Mouse (Mus musculus) T-helper 17 cell (primary cell): ENCODE results near the gene Stoml1.

ENCODE experiments used
- in situ Hi-C, 2 experiments: fragments of 300-600 bp; cut with MboI, MseI; formaldehyde crosslinking; loops; 1 replicate in 1 of 2; 2 replicates in 1 of 2; pipeline ENCODE4 v1.15.1; 2025; ENCODE audit warnings: high pct_unique_total_duplicates in 2 of 2

The Stoml1 gene

GRCm38 (mm10) chr9:58234502-58235015 lies 18.4 kb upstream of the Stoml1 start:
- in situ Hi-C loops = loop anchor here in 1 of 2 experiments (5.0 kb wide), 1 partner anchor 278 kb away; no protein-coding TSS in a partner anchor

DNA sequence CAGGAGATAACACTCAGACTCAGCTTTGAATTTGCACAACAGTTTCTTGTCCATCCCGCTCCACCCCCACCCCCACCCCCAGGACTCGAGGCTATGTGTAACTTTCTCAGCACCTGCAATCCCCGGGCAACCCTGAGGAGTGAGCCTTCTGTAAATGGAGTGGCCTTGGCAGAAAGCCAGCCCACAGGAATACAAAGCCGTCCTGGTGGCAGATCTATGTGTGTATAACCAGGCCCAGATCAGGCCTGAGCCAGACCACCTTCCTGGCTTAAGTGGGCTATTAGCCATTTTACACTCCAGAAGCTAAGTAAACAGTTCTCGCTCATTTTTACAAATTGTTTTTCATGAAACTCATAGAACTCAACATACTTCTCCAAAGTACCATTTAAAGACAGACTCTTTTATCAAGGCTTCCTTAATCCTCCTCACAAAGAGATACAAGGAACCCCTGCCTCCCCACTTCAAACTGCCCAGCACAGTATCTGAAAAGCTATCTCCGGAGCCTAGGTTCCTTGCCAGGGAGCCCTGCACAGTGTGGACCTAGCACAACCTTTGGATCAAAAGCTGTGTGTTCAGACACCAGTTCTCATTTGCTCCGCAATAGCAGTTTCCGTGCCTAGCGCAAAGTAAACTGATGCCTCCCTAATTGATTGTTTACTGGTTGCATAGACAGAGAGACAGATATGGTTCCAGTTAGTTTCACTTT lies 11.0 kb upstream of the Stoml1 start:
- in situ Hi-C loops = loop anchor here in 1 of 2 experiments (5.0 kb wide), 1 partner anchor 40 kb away; no protein-coding TSS in a partner anchor

GRCm38 (mm10) chr9:58242696-58243095 lies 10.3 kb upstream of the Stoml1 start:
- in situ Hi-C loops = loop anchor here in 1 of 2 experiments (5.0 kb wide), 1 partner anchor 40 kb away; no protein-coding TSS in a partner anchor

GRCm38 (mm10) chr9:58243696-58244095 lies 9.3 kb upstream of the Stoml1 start:
- in situ Hi-C loops = loop anchor here in 1 of 2 experiments (5.0 kb wide), 1 partner anchor 39 kb away; no protein-coding TSS in a partner anchor

- in situ Hi-C loops = no loop called here
These were observed 6.8 kb upstream of the Stoml1 start for GRCm38 (mm10) chr9:58246083-58246591.

DNA sequence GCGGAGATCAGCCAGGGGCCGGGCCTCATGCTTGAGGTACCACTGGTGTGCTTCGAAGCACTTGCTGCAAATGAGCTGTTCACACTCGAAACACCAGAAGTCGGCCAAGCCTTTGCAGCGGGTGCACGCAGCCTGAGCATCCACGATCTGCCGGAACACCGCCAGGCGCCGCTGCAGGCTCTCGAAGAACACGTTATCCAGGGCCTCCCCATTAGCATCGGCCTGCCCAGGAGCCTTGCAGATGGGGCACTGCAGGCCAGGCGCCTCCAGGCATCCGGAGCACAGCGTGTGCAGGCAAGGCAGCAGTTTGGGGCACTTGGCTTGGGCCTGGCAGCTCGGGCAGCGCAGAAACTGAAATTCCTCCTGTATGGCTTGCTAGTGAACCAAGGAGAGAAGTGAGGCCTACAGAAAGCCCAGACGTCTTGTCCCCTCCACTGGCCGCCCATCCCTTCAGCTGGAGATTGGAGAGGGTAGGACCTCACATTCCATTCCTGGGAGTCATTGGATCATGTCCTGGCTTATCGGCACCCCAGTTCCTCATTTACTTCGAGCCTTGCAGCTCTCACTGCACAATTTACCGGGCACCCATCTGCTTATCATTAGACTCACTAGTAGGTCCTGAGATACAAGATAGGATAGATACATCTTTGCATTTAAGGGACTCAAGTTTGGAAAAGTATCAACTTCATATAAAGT lies 5.8 kb upstream of the Stoml1 start:
- in situ Hi-C loops = no loop called here

- in situ Hi-C loops = no loop called here
These were observed 4.1 kb upstream of the Stoml1 start for GRCm38 (mm10) chr9:58248746-58249413.

DNA sequence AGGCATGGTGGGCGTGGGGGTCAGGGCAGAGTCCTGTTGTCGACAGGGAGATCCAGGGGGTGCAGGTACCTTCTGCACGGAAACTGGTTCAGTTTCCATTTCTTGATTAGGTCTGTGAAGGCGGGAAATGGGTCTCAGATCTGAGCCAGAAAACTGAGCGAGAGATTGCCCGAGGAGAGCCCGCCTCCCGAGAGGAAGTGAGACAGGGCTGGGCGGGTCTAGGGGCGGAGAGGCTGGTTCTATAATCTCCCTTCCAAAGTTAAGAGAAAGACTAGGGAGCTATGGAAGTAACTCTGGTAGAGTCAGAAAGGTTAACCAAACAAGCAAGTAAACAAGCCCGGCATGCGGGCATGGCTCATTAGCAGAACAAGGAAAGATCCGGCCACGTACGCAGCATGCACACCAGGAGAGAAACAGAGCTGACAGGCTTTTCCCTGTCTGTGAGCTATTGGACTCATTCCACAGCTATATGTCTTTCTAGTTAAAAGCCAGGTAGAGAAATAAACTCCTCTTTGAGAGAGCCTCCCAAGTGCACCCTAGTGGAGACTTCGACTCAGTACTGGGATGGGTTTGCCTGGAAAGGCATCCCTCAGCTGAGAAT lies 3.3 kb upstream of the Stoml1 start, which contains the start of gene Pml:
TSS of gene Pml (minus strand) at position 195 of the 601 bp plus-strand sequence.
- in situ Hi-C loops = loop anchor here in 1 of 2 experiments (25.0 kb wide), 1 partner anchor 1238 kb away; the partner anchor contains the start of gene Arih1

DNA sequence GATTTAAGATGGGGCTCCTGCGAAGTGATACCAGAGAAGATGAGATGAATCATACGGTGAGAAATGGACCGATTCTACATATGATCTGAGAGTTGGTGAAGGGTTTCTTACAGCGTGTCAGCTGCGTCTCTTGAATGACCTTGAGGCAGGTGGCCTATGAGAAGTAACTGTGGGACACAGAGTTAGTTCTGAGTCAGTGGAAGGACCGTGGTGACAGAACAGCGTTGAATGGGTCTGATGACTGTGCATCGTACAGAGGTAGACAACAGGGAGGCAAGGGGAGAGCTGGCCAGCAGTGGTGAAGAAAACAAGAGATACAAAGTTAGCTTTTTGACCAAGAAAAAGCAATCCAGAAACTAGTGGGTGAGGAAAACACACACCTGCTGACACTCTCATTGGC lies 2.6 kb upstream of the Stoml1 start:
- in situ Hi-C loops = loop anchor here in 1 of 2 experiments (25.0 kb wide), 1 partner anchor 1237 kb away; the partner anchor contains the start of gene Arih1

DNA sequence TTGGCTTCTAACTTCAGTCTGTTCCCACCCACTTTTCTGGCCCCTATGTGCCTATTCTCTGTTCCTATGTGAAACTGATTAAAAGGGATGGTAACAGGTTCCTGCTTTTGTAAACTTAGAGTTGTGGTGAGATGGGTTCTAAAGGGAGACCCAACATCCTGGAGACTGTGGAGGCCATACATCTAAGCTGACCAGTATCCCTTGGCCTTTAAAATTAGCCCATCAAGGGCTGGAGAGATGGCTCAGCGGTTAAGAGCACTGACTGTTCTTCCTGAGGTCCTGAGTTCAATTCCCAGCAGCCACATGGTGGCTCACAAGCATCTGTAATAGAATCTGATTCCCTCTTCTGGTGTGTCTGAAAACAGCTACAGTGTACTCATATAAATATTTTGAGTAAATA lies 2.2 kb upstream of the Stoml1 start:
- in situ Hi-C loops = loop anchor here in 1 of 2 experiments (25.0 kb wide), 1 partner anchor 1237 kb away; the partner anchor contains the start of gene Arih1

DNA sequence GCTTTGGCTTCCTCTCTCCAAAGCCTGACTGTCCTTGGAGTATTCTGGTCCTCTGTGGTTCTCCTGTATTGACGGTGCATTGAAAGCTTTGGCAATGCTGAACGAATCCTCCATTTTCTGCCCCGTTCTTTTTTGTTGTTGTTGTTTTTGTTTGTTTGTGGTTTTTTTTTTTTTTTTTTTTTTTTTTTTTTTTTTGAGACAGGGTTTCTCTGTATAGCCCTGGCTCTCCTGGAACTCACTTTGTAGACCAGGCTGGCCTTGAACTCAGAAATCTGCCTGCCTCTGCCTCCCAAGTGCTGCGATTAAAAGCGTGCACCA lies 800 bp downstream of the Stoml1 start:
- in situ Hi-C loops = loop anchor here in 1 of 2 experiments (25.0 kb wide), 1 partner anchor 1234 kb away; the partner anchor contains the start of gene Arih1

DNA sequence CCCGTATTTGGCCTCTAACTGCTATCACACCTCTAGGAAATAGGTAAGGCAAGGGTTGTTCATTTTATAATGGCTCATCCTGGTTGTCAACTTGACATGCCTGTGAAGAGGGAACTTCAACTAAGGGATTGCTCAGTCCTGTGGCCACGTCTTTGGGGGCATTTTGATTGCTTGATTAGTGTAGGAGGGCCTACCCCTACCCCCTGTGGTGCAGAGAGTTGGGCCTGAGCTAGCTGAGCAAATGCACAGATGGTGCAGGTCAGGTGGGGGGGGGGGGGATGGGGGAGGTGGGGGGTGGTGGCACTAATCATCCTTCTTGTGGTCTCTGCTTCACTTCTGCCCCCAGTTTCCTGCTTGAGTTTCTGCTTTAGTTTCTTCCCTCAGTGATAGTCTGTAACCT lies 2.1 kb downstream of the Stoml1 start:
- in situ Hi-C loops = loop anchor here in 1 of 2 experiments (25.0 kb wide), 1 partner anchor 1232 kb away; the partner anchor contains the start of gene Arih1

- in situ Hi-C loops = loop anchor here in 1 of 2 experiments (25.0 kb wide), 1 partner anchor 1231 kb away; the partner anchor contains the start of gene Arih1
These were observed 3.0 kb downstream of the Stoml1 start for GRCm38 (mm10) chr9:58255704-58256685.

DNA sequence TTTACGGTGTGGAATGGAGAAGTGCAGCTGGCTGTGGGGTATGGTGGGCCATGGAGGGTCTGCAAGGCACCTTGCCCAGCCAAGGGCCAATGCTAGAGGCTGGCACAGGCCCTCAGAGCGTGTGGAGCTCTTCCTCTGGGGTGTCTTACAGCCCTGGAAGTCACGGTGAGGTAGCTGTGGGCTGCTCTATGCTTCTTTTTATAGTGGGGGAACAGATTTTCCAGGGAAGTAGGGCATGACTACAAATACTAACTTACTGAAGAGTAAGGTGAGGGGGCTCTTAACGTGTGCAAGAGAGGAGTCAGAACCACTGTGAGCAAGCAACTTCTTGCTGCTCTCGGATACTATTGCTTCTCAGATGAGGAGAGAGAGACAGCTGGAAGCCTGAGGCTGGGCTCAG lies 9.5 kb downstream of the Stoml1 start:
- in situ Hi-C loops = loop anchor here in 1 of 2 experiments (5.0 to 25.0 kb wide), 2 partner anchors 1225 to 1320 kb away; partner anchors contain the start of gene Arih1

GRCm38 (mm10) chr9:58265368-58265767 lies 12.4 kb downstream of the Stoml1 start:
- in situ Hi-C loops = loop anchor here in 1 of 2 experiments (25.0 kb wide), 1 partner anchor 1222 kb away; the partner anchor contains the start of gene Arih1

- in situ Hi-C loops = loop anchor here in 1 of 2 experiments (25.0 kb wide), 1 partner anchor 1221 kb away; the partner anchor contains the start of gene Arih1
These were observed 13.6 kb downstream of the Stoml1 start for GRCm38 (mm10) chr9:58266571-58267011.

DNA sequence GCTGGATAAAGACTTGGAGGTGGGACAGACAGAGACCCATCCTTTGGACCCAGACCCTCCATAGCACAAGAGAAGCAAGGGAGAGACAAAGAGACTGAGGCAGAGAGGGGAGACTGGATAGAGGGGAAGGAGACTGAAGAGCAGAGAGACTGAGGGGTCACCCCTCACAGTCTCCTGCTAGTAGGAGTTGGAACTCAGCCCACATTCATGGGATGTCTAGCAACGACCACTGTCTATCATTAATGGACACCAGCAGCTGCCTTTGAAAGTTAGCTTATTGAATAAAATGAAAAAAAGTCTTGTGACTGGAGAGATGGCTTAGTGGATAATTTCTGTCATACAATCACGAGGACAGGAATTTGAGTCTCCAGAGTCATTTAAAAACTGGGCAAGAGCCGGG lies 14.1 kb downstream of the Stoml1 start:
- in situ Hi-C loops = loop anchor here in 1 of 2 experiments (25.0 kb wide), 1 partner anchor 1220 kb away; the partner anchor contains the start of gene Arih1

DNA sequence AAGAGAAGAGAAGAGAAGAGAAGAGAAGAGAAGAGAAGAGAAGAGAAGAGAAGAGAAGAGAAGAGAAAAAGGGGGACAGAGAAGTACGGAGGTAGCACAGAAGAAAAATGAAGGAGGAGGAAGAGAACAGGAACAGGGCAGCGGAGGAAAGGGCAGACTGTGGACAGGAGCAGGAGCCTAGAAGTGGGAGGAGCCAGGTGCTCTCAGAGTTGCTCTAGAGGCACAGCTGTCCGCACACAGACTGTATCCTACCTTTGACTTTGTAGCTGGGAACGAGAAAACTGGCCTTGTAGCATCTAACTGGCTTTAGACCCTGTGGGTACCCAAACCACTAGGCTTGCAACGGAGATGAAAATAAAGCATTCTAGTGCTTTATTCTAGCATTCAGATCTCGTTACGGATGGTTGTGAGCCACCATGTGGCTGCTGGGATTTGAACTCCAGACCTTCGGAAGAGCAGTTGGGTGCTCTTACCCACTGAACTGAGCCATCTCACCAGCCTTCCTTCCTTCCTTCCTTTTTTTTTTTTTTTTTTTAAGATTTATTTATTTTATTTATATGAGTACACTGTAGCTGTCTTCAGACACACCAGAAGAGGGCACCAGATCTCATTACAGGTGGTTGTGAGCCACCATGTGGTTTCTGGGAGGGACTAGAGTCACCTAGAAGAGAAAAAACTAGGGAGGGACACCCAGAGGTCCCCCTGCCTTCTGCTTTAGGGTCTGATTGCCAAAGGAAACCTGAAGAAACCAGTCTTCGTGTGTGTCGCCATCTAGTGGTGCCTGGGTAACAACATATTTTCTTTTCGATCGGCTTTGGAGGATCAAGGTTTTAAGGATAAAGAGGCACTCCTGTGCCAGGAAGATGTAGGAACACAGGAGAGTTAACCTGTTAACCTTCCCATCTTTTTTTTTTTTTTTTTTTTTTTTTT lies 15.7 kb downstream of the Stoml1 start:
- in situ Hi-C loops = loop anchor here in 1 of 2 experiments (25.0 kb wide), 1 partner anchor 1219 kb away; the partner anchor contains the start of gene Arih1
